Mouse (Mus musculus): Measurements from ENCODE around the gene Pakap.

Gene Pakap

GRCm38 (mm10) chr4:57837089-57837488 lies 269.1 kb downstream of the Pakap start:
- DNase-seq (ENCODE audit: low spot score) = no peak

GRCm38 (mm10) chr4:57839343-57839742 lies 271.4 kb downstream of the Pakap start:
- no peak for DNase-seq (ENCODE audit: low spot score)

- DNase-seq (ENCODE audit: low spot score) = no peak
These were observed 273.9 kb downstream of the Pakap start for GRCm38 (mm10) chr4:57841911-57842310.

GRCm38 (mm10) chr4:57842472-57843305 lies 274.7 kb downstream of the Pakap start:
- DNase-seq (ENCODE audit: low spot score) = no peak

- DNase-seq (ENCODE audit: low spot score) = no peak
These were observed 277.1 kb downstream of the Pakap start for GRCm38 (mm10) chr4:57845031-57845431.

GRCm38 (mm10) chr4:57845541-57846210 lies 277.7 kb downstream of the Pakap start:
- DNase-seq (ENCODE audit: low spot score) = no peak

GRCm38 (mm10) chr4:57846381-57846990 lies 278.5 kb downstream of the Pakap start:
- no peak for DNase-seq (ENCODE audit: low spot score)

- no peak for DNase-seq (ENCODE audit: low spot score)
These were observed 279.0 kb downstream of the Pakap start for GRCm38 (mm10) chr4:57846991-57847422.

- DNase-seq (ENCODE audit: low spot score) = no peak
These were observed 279.7 kb downstream of the Pakap start for GRCm38 (mm10) chr4:57847676-57848075.

- DNase-seq (ENCODE audit: low spot score) = no peak
These were observed 281.5 kb downstream of the Pakap start for GRCm38 (mm10) chr4:57849465-57849864.

GRCm38 (mm10) chr4:57851731-57852130 lies 283.8 kb downstream of the Pakap start:
- no peak for DNase-seq (ENCODE audit: low spot score)

GRCm38 (mm10) chr4:57852461-57853040 lies 284.6 kb downstream of the Pakap start:
- no peak for DNase-seq (ENCODE audit: low spot score)

- no peak for DNase-seq (ENCODE audit: low spot score)
These were observed 286.2 kb downstream of the Pakap start for GRCm38 (mm10) chr4:57854181-57854580.

GRCm38 (mm10) chr4:57855281-57855941 lies 287.4 kb downstream of the Pakap start:
- DNase-seq (ENCODE audit: low spot score) = no peak

GRCm38 (mm10) chr4:57856673-57857072 lies 288.7 kb downstream of the Pakap start:
- DNase-seq (ENCODE audit: low spot score) = no peak

- DNase-seq (ENCODE audit: low spot score) = no peak
These were observed 292.2 kb downstream of the Pakap start for GRCm38 (mm10) chr4:57860204-57860611.

GRCm38 (mm10) chr4:57861166-57861565 lies 293.2 kb downstream of the Pakap start:
- no peak for DNase-seq (ENCODE audit: low spot score)

- no peak for DNase-seq (ENCODE audit: low spot score)
These were observed 293.9 kb downstream of the Pakap start for GRCm38 (mm10) chr4:57861856-57862255.

- no peak for DNase-seq (ENCODE audit: low spot score)
These were observed 294.4 kb downstream of the Pakap start for GRCm38 (mm10) chr4:57862269-57862986.

GRCm38 (mm10) chr4:57866088-57866487 lies 298.1 kb downstream of the Pakap start:
- no peak for DNase-seq (ENCODE audit: low spot score)

- DNase-seq (ENCODE audit: low spot score) = no peak
These were observed 299.0 kb downstream of the Pakap start for GRCm38 (mm10) chr4:57866990-57867389.
